Mouse (Mus musculus) layer of hippocampus, postnatal 10 days (tissue): ENCODE results near the gene Spata16. TPM values are rescaled to one million over a fixed set of nuclear protein-coding genes. Genes with fewer than 3 reads are reported as not detected.

ENCODE experiments used
- DNase-seq, 2 experiments: peaks; one replicate each; pipeline ENCODE4 v3.0.0; 2021; ENCODE audit warnings: low spot score in 2 of 2
- microRNA-seq, 2 experiments: library from miRNA; unstranded; fragments of <30 nt; microRNA quantifications; one replicate each; pipeline ENCODE4 v1.2.0; 2021
- total RNA-seq, 2 experiments: library from RNA; stranded (reverse); gene quantifications; 2 replicates each; pipeline ENCODE4 v1.2.3; 2021

Gene Spata16
- total RNA-seq, 2 experiments from 2014 or later: not detected

- DNase-seq: no peak
Measured at GRCm38 (mm10) chr3:26968852-26969513, 331.6 kb downstream of the Spata16 start.

DNA sequence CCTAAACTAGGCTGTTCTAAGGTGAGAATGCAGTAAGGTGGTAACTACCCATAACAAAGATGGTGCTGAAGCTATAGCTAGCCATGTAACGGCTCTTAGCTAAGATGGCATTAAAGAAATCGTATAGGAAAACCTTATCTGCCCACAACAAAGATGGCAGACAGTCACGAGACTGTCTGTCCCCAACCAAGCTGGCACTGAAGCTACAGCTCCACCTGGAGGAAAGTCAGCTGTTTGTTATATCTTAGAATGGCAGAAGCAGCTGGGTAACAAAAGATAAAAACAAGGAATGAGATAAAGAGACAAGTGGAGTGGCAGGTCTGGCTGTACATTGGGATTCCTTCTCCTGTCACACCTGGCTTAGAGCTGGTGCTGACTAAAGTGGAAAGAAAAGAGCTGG lies 333.1 kb downstream of the Spata16 start:
- DNase-seq: no peak

DNA sequence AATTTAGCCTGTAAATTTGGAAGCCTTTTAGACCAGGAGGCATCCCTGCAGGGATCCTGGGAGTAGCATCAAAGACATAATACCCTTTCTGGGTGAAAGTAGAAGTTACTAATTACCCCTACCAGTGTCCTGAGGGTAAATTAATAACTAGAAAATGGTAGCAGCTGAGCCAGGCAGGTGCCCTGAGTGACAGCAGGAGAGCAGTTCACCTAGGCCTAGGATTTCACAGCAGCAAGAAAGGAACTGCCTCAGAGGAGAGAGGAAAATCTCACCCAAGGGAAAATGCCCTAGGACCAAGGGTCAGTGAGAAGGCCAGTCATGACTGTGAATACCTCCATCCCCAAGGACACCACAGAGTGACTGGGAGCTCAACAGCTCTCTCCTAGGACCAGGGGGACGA lies 333.9 kb downstream of the Spata16 start:
- no peak for DNase-seq

GRCm38 (mm10) chr3:26972105-26972504 lies 334.7 kb downstream of the Spata16 start:
- DNase-seq: no peak

- DNase-seq: no peak
Measured at GRCm38 (mm10) chr3:26979603-26980002, 342.2 kb downstream of the Spata16 start.

GRCm38 (mm10) chr3:26980371-26980770 lies 343.0 kb downstream of the Spata16 start:
- DNase-seq: no peak

DNA sequence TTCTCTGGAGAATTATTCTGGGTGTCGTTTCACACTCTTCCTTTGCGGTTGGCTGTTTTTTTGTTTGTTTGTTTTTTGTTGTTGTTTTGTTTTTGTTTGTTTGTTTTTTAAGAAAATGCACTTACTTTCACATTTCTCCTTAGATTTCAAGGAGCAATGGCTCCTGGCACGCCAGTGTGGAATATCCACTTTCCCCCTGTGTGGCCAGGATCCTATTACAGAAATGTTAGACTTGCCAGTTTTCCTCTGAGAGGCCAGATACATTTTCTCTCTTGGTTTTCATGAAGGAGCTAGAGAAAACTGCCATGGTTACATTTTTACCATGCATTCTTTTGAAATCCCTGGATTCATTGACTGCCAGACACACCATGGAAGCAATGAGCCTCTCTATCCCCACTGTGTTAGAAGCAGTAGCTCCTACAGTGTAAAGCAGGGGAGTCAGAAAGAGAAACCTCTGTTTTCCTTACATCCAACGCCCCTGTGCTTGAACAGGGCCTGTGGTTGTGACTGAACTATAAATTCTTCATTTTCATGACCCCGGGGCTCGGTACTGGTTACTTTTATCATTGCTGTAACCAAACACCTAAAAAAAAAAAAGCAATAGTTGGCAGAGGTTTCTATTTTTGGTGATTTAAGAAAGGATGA lies 344.7 kb downstream of the Spata16 start:
- DNase-seq: no peak

DNA sequence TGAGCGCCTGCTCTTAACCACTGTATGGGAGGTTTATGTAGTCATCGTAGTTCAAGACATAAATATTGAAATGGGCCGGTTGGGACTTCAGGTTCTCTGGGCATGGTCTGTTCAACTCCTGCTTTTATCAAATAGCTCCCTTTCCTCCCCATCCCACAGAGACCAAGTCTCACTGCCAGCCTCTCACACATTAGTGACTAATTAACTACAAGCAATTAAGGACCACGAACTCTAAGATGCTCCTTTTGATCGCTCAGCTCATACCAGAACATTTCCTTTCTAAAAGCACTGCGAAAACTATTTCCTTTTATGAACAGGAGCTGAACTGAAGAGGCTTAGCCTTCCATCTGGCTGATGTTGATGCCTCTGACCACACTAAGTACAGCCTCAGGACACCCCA lies 346.3 kb downstream of the Spata16 start:
- no peak for DNase-seq

DNA sequence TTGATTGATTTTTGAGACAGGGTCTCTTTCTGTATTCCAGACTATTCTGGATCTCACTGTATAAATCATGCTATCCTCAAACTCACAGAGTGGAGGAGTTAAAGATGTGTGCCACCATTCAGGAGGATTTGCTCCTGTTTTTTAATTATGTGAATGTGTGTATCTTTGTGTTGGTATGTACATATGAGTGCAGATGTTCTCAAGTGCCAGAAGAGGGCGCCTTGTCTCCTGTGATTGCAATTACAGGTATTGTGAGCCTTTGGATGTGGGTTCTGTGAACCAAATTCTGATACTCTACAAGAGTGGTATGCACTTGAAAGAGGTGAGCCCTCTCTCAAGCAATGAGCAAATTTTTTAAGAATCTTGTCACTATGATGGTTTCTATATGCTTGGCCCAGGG lies 369.4 kb downstream of the Spata16 start:
- no peak for DNase-seq

DNA sequence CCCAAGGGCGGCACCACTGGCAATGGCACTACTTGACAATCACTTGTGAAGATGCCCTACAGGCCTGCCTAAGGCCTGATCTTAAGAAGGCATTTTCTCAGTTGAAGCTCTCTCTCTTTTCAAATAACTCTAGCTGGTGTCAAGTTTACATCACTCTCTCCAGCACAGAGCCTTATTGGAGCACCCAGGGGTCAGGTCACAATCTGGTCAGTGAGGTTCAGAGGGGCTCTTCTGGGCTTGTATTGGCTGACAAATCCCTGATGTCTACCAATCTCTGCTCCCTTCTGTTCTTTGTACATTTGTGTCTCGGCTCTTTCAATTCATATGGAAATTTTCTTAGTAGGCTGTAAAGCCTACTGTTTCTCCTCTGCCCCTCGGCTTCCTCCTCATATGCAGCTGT lies 390.5 kb downstream of the Spata16 start:
- no peak for DNase-seq

GRCm38 (mm10) chr3:27028526-27028925 lies 391.1 kb downstream of the Spata16 start:
- DNase-seq: no peak

- no peak for DNase-seq
Measured at GRCm38 (mm10) chr3:27030067-27030857, 392.8 kb downstream of the Spata16 start.

Small RNA genes lying within 50 kb of the gene (microRNA-seq; reads per million reads assigned to microRNA genes)
- gene Gm25773 (0 reads per million in 2 experiments), gene Gm44464 (0 reads per million in 2 experiments)
